Mouse (Mus musculus): ENCODE measurements around the gene Rhox11.

Rhox11 gene

DNA sequence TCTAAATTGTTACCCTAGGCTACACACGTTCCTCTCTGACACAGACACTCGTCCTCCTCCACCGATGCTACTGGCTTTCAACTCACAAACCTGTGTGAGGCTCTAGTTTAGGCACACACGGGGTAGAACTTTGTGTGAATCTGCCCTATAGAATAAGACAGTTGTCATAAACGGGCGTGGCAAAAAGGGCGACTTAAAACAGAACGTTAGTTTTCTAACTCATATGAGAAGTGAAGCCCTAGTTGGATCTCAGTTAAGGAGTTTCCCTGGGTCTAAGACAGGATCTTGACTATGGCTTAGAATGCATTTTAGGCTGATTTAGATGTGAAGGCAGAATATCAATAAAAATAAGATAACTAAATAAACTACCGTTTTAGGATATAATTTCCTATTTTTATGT lies at the start of gene Rhox11:
Rhox11 (minus strand) TSS at position 101 of the 400 bp plus-strand sequence.
- DNase-seq (ENCODE audit: low read depth, low spot score), result no peak

DNA sequence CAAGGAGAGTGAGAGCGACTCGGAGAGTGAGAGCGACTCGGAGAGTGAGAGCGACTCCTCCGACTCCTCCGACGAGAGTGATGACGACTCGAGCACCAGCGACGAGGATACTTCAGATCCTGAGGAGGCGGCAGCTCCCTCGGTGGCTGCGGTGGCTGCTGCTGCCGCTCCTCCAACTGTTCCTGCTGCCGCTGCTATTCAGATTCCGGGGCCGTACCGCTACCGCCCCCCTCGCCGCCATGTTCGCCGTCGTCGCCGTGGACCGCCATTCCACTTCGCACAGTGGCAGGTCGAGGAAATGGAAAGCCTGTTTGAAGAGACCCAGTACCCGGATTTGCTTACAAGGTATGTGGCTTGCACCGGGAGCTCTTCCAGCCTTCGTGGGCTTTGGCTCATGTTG lies 36.5 kb upstream of the Rhox11 start:
- DNase-seq (ENCODE audit: low read depth, low spot score), result no peak

DNA sequence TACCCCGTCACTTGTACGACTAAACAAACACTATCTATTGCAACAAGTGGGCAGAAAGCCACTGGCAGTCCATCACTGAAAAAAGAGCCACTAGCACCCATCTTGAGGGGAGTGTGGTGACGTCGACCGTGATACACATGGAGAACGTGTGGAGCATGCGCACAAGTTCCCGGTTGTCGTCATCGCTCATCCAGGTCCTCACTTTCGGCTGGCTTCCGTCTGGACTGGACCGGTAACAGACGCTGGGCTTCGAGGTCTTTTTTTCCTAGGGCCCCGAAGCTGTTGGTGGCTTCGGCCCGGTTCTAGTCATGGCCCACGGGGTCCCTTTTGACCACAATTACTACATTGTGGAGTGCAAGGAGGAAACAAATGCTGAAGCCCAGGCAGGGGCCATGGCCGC lies 36.0 kb upstream of the Rhox11 start, which contains the start of gene Rhox13:
Rhox13 (plus strand) TSS at position 238 of the 400 bp plus-strand sequence.
- DNase-seq (ENCODE audit: low read depth, low spot score), result no peak

DNA sequence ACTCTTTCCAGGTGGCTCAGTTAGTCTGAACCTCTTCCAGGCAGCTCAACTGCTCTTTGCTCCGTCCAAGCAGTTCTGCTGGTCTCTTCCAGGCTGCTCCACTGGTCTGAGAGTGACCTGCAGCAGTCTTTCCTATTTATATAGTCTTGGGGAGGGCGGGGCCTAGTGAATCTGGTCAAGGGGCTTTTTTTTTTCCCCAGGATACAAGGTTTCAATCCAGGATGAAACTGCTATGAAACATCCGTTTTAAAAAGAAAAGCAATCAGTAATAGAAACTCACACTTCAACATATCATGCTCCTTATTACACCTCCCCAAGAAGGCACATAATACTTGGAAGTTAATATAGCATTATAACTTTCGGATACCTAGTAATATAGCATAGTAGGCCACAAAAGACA lies 25.9 kb upstream of the Rhox11 start, which contains the start of gene Rhox12:
Rhox12 (minus strand) TSS at position 101 of the 400 bp plus-strand sequence.
- no peak for DNase-seq (ENCODE audit: low read depth, low spot score)

DNA sequence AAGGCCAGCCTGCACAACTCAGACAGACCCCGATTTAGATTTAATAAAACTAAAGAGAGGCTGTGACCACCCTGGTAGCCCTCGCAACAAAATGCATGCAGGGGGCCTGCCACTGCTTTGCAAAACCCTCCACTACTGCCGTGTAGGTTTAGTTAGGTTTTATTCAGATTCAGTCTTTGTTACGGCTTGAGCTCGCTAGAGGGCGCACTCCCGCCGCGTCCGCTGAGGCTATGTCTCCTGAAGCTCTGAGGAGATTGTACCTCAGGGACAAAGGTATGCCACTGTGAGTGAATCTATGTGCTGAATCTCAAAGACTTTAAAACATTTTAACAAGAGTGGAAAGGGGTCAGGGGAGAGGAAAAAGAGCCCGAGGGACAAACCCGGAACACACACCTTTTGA lies 715 bp downstream of the Rhox11 start:
- DNase-seq (ENCODE audit: low read depth, low spot score), result peak; percentile 33

DNA sequence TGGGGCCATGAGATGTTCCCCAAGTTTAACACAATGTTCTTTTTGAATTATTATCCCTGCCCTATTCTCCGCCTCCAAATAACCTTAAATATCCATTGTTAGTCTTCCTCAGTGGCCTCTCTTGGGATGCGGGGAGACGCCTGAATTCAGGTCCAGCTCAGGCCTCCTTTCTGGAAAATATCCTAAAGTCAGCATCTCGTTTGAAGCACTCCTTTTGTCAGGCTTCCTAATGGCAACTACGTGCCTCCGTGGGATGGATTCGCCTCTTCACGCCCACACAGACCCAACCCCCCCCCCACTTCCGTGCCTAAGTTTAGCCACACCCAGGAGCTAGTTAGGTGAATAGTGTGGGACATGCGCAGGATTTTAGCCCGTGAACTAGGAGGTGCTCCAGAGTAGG lies 18.8 kb downstream of the Rhox11 start, which contains the start of gene Rhox10:
Rhox10 (plus strand) TSS at position 301 of the 400 bp plus-strand sequence.
- DNase-seq (ENCODE audit: low read depth, low spot score), result no peak

DNA sequence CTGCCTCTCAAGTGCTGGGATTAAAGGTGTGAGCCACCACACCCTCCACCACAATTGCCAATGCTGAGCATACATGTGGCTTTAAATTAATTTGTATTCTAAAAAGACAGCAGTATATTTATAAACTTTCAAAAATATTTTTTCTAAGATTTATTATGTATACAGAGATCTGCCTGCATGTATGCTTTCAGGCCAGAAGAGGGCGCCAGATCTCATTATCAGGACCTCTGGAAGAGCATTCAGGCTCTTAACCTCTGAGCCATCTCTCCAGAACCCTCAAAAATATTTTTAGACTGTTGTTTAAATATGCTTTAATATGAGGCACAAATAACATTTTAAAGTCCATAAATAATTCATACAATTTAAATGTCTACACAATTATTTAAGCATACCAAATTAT lies 23.4 kb downstream of the Rhox11 start:
- DNase-seq (ENCODE audit: low read depth, low spot score), result peak; percentile 56

DNA sequence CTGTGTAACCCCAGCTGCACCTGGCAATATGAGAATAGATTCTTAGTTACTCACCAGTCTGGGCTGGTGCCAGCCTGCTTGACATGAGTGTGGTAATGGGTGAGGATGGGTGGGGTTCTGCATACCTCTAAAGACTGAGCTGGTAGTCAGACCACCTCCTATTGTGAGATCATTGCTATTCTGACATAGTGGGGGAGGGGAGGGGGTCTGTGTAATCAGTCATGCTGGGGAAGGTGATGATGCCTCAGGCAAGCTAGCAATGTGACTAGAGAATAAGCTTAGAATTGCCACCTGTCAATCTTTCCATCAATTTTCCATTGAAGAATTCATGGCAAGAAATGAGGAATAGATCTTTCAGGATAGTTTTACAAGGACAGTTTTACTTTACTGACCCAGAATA lies 41.9 kb downstream of the Rhox11 start, which contains the start of gene Btg1-ps2:
Btg1-ps2 (minus strand) TSS at position 101 of the 400 bp plus-strand sequence.
- peak; percentile 29 for DNase-seq (ENCODE audit: low read depth, low spot score)

DNA sequence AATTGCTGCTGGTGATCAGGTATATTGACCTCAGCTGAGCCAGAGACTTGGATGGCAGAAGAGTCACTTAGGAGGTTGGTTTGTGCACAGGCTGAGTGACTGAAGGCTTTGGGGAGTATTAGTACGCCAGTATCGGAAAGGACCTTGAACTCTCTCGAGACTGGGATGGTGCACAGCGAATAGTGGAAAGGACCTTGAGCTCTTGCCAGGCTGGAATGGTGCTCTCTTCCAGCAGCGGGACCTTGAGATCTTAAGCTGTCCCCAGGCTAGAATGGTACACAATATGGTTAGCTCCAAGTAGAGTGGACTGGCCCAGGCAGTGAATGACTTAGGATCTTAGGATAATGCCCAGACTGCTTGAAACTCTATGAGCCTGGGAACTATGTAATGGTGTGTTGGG lies 45.3 kb downstream of the Rhox11 start:
- DNase-seq (ENCODE audit: low read depth, low spot score), result no peak

DNA sequence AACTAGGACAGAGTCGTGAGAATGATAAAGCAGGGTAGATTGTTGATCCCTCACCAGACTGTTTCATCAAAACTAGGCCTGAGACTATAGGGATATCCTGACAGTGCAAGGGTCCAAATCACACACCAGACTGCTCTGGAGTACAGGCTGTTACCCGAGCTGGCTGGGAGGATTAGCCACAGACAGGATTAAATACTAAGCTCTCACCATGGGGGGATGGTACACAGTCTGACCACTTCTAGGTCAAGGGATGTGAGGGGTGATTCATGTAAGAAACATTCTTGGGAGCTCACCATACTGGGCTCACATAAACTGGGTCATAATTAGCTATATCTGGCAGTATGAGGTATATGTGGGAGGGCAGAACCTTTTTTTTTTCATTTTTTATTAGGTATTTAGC lies 51.1 kb downstream of the Rhox11 start:
- peak; percentile 63 for DNase-seq (ENCODE audit: low read depth, low spot score)
